Mouse (Mus musculus) right cerebral cortex, adult 18-20 months (tissue): Measurements from ENCODE around the gene Abtb2.
"Not testable (repeated sequence)": the region's sequence is repeated elsewhere in the genome, so short reads cannot be mapped to it uniquely, and the experiment has no call there.

Experiments
- DNase-seq: peaks from one replicate; pipeline ENCODE4 v3.0.0; 2022; ENCODE audit warnings: mixed read lengths

The Abtb2 gene

GRCm38 (mm10) chr2:103565732-103566422 is at the start of gene Abtb2:
Gene Abtb2, plus strand, starts transcription at chr2:103566310.
- DNase-seq: peak; percentile 92

GRCm38 (mm10) chr2:103516472-103516871 is 49.6 kb upstream of the Abtb2 start:
- DNase-seq: no peak

- no peak for DNase-seq
Measured at GRCm38 (mm10) chr2:103525596-103525995, 40.5 kb upstream of the Abtb2 start.

GRCm38 (mm10) chr2:103547132-103547531 is 19.0 kb upstream of the Abtb2 start:
- peak; percentile 47 for DNase-seq

- DNase-seq: not testable (repeated sequence)
Measured at GRCm38 (mm10) chr2:103550301-103550700, 15.8 kb upstream of the Abtb2 start.

GRCm38 (mm10) chr2:103554041-103554440 is 12.1 kb upstream of the Abtb2 start:
- DNase-seq: no peak

- DNase-seq: no peak
Measured at GRCm38 (mm10) chr2:103556125-103556877, 9.8 kb upstream of the Abtb2 start.

- DNase-seq: no peak
Measured at GRCm38 (mm10) chr2:103560955-103561354, 5.2 kb upstream of the Abtb2 start.

GRCm38 (mm10) chr2:103564427-103565023 is 1.6 kb upstream of the Abtb2 start:
- no peak for DNase-seq

- DNase-seq: peak; percentile 51
Measured at GRCm38 (mm10) chr2:103565171-103565591, 929 bp upstream of the Abtb2 start.

- DNase-seq: no peak
Measured at GRCm38 (mm10) chr2:103566423-103566712, 258 bp downstream of the Abtb2 start.

- peak; percentile 35 for DNase-seq
Measured at GRCm38 (mm10) chr2:103566713-103567521, 807 bp downstream of the Abtb2 start.

- no peak for DNase-seq
Measured at GRCm38 (mm10) chr2:103568161-103568560, 2.1 kb downstream of the Abtb2 start.

GRCm38 (mm10) chr2:103569716-103570115 is 3.6 kb downstream of the Abtb2 start:
- DNase-seq: no peak

GRCm38 (mm10) chr2:103572354-103572753 is 6.2 kb downstream of the Abtb2 start:
- no peak for DNase-seq

GRCm38 (mm10) chr2:103576371-103576770 is 10.3 kb downstream of the Abtb2 start:
- DNase-seq: no peak

- DNase-seq: no peak
Measured at GRCm38 (mm10) chr2:103577752-103578662, 11.9 kb downstream of the Abtb2 start.

GRCm38 (mm10) chr2:103578663-103579213 is 12.6 kb downstream of the Abtb2 start:
- no peak for DNase-seq

- DNase-seq: no peak
Measured at GRCm38 (mm10) chr2:103580756-103581155, 14.6 kb downstream of the Abtb2 start.

GRCm38 (mm10) chr2:103581369-103581897 is 15.3 kb downstream of the Abtb2 start:
- DNase-seq: no peak

- no peak for DNase-seq
Measured at GRCm38 (mm10) chr2:103583316-103583715, 17.2 kb downstream of the Abtb2 start.
